ENCODE assay signal across 22 mouse cellular contexts in genomic region chr8:110419711-110420110, GRCm38 (mm10).
A peak's percentile ranks its signal among the peaks of the same experiment; 100 is the strongest.
DNase-seq lines count a peak whose midpoint lies in the region; ATAC-seq lines count a peak whose summit lies in the region.
"Had no signal": no experiment of that assay in that cellular context is flagged by ENCODE, and none has a peak within 500 bp of the region (broad histone marks: within the 10 kb centered on the region; RNA-seq: fewer than 3 reads in every experiment).

No protein-coding gene starts in this region.

- intact Hi-C loops in heart, postnatal 10 days (cut with DNase I) = no loop called here

- H3K36me3 ChIP-seq in heart, embryonic 10.5 days = no peaks in the 10 kb centered on the region
- H3K36me3 ChIP-seq in neural tube, embryonic 15.5 days = no peaks in the 10 kb centered on the region
- H3K36me3 ChIP-seq: embryonic facial prominence, embryonic 13.5 days; G1E; heart, embryonic 13.5 days; hindbrain, embryonic 10.5 days; midbrain, embryonic 13.5 days; neural tube, embryonic 13.5 days had no signal

- WGBS in heart, embryonic 10.5 days = 68% methylated on average over 5 of the region's 5 CpGs
- 87% methylated on average over 5 of the region's 5 CpGs for WGBS in neural tube, embryonic 15.5 days

- H3K27me3 ChIP-seq in heart, embryonic 10.5 days (ENCODE audit: insufficient read depth, poor library complexity, severe bottlenecking) = no peaks in the 10 kb centered on the region
- no peaks in the 10 kb centered on the region for H3K27me3 ChIP-seq in neural tube, embryonic 15.5 days (replicated peaks)
- H3K27me3 ChIP-seq: embryonic facial prominence, embryonic 13.5 days; heart, embryonic 13.5 days; midbrain, embryonic 13.5 days; neural tube, embryonic 13.5 days had no signal

- H3K4me1 ChIP-seq in heart, embryonic 10.5 days = no peaks in the 10 kb centered on the region
- H3K4me1 ChIP-seq in neural tube, embryonic 15.5 days = no peaks in the 10 kb centered on the region
- H3K4me1 ChIP-seq: embryonic facial prominence, embryonic 13.5 days; neural tube, embryonic 13.5 days had no signal

- no peak overlapping the region for H3K9ac ChIP-seq in neural tube, embryonic 15.5 days (replicated peaks)
- H3K9ac ChIP-seq: embryonic facial prominence, embryonic 13.5 days; heart, embryonic 13.5 days; midbrain, embryonic 13.5 days; neural tube, embryonic 13.5 days had no signal

- H3K4me2 ChIP-seq in neural tube, embryonic 15.5 days = no peak overlapping the region
- H3K4me2 ChIP-seq: embryonic facial prominence, embryonic 13.5 days; heart, embryonic 13.5 days; liver, embryonic 11.5 days; midbrain, embryonic 13.5 days; neural tube, embryonic 13.5 days had no signal

- H3K9me3 ChIP-seq in heart, embryonic 10.5 days = no peaks in the 10 kb centered on the region
- H3K9me3 ChIP-seq in neural tube, embryonic 15.5 days (replicated peaks) = no peaks in the 10 kb centered on the region
- H3K9me3 ChIP-seq: embryonic facial prominence, embryonic 13.5 days; heart, embryonic 13.5 days; hindbrain, embryonic 10.5 days; midbrain, embryonic 13.5 days; neural tube, embryonic 13.5 days had no signal

- H3K27ac ChIP-seq in heart, embryonic 10.5 days = no peak overlapping the region
- no peak overlapping the region for H3K27ac ChIP-seq in neural tube, embryonic 15.5 days (replicated peaks)
- H3K27ac ChIP-seq: embryonic facial prominence, embryonic 13.5 days; heart, embryonic 13.5 days; hindbrain, embryonic 10.5 days; hindbrain, postnatal 0 days; kidney, postnatal 0 days; midbrain, embryonic 13.5 days; neural tube, embryonic 13.5 days; stomach, postnatal 0 days had no signal

- peak; percentile 8 for DNase-seq in cerebellum, adult 9-10 months
- DNase-seq in cerebellum, adult 8-10 months = no peak
- peak; percentile 42 to 49 for DNase-seq in heart, postnatal 10 days
- no peak for DNase-seq in heart, embryonic 10.5 days (ENCODE audit: low spot score)
- peak; percentile 7 to 13 for DNase-seq in right cerebral cortex, adult 2 months (ENCODE audit: low spot score in 2 of 2)
- DNase-seq in right cerebral cortex, postnatal 14 days = no peak
- DNase-seq: gastrocnemius, postnatal 25 days; lung, adult 18-20 months; right cerebral cortex, postnatal 4 days had no signal

- H3K4me3 ChIP-seq in heart, embryonic 10.5 days = no peak overlapping the region
- H3K4me3 ChIP-seq in neural tube, embryonic 15.5 days (replicated peaks) = no peak overlapping the region
- H3K4me3 ChIP-seq: embryonic facial prominence, embryonic 13.5 days; heart, embryonic 13.5 days; hindbrain, embryonic 10.5 days; midbrain, embryonic 13.5 days; neural tube, embryonic 13.5 days had no signal

- ATAC-seq in neural tube, embryonic 15.5 days (ENCODE audit: low FRiP score) = no peak
- ATAC-seq: forebrain, embryonic 14.5 days; hindbrain, postnatal 0 days; intestine, postnatal 0 days; midbrain, embryonic 13.5 days had no signal

Comparison
In these comparisons a context has a peak if more than half of its experiments do, and no peak if none do; other contexts are left out.
1. DNase-seq: peak in cerebellum, adult 9-10 months (single experiment), heart, postnatal 10 days (2 of 2) and right cerebral cortex, adult 2 months (2 of 2); none in cerebellum, adult 8-10 months (single experiment), heart, embryonic 10.5 days (single experiment) and right cerebral cortex, postnatal 14 days (single experiment).